Mouse (Mus musculus) erythroblast, embryonic 14.5 days (primary cell): ENCODE measurements at regions not wholly inside any gene's neighbourhood (a gene's known extent, or its start where the extent isn't known, plus 50 kb on each side); places are given as distances from the start of the nearest gene placed in this dataset.

Experiments used
- GATA1 ChIP-seq: IDR thresholded peaks from 2 replicates; pipeline ENCODE4 v1.6.1; 2012; ENCODE audit warnings: low read length, inconsistent platforms, mixed read lengths
- TAL1 ChIP-seq: IDR thresholded peaks from 3 replicates; pipeline ENCODE4 v1.6.1; 2012; ENCODE audit warnings: low read length, inconsistent platforms, mixed read lengths

GRCm38 (mm10) chr4:56039327-56039726, 507.1 kb upstream of the Klf4 start:
- TF ChIP-seq GATA1 (no peak), TAL1 (no peak)
